ENCODE assay signal across 13 mouse cellular contexts in genomic region chr8:121952800-121953199, GRCm38 (mm10). TPM values are rescaled to one million over a fixed set of nuclear protein-coding genes. Genes with fewer than 3 reads are reported as not detected.
DNase-seq lines count a peak whose midpoint lies in the region; ATAC-seq and TF ChIP-seq lines count a peak whose summit lies in the region.
"Had no signal": no experiment of that assay in that cellular context is flagged by ENCODE, and none has a peak within 500 bp of the region (broad histone marks: within the 10 kb centered on the region; RNA-seq: fewer than 3 reads in every experiment).

No protein-coding gene starts in this region.

- H3K4me3 ChIP-seq in lung, embryonic 15.5 days = 0 out of 2 replicates have a peak overlapping the region, but pooled peaks have one; percentile 62
- no peak overlapping the region for H3K4me3 ChIP-seq in lung, adult 2 months (replicated peaks; ENCODE audit: extremely low read depth, low read depth, low read length)
- H3K4me3 ChIP-seq in kidney, embryonic 15.5 days (replicated peaks) = peak overlapping the region; percentile 86
- no peak overlapping the region for H3K4me3 ChIP-seq in midbrain, embryonic 14.5 days (replicated peaks; ENCODE audit: low read depth, low read length)

- no peaks in the 10 kb centered on the region for H3K9me3 ChIP-seq in lung, embryonic 15.5 days
- no peaks in the 10 kb centered on the region for H3K9me3 ChIP-seq in kidney, embryonic 15.5 days (replicated peaks)
- H3K9me3 ChIP-seq in midbrain, embryonic 14.5 days (ENCODE audit: control insufficient read depth, low read length) = no peaks in the 10 kb centered on the region

- 0 out of 2 replicates have a peak overlapping the region, but pooled peaks have one; percentile 5 for H3K9ac ChIP-seq in lung, embryonic 15.5 days
- H3K9ac ChIP-seq in kidney, embryonic 15.5 days = 0 out of 2 replicates have a peak overlapping the region, but pooled peaks have one; percentile 31
- no peak overlapping the region for H3K9ac ChIP-seq in midbrain, embryonic 14.5 days (replicated peaks; ENCODE audit: low read length)

- TF ChIP-seq POLR2A in lung, adult 2 months (IDR thresholded peaks at IDR 0.05; ENCODE audit: borderline replicate concordance, extremely low read depth, low read depth, low read length) = no peak

- H3K36me3 ChIP-seq in lung, embryonic 15.5 days = peaks cover 26% of the 10 kb centered on the region; the same call in 1 of the 2 replicates
- peaks cover 39% of the 10 kb centered on the region for H3K36me3 ChIP-seq in kidney, embryonic 15.5 days
- H3K36me3 ChIP-seq in midbrain, embryonic 14.5 days (ENCODE audit: control insufficient read depth, insufficient read depth, low read length) = peaks cover 24% of the 10 kb centered on the region

- H3K4me2 ChIP-seq in lung, embryonic 15.5 days = peak overlapping the region; percentile 75
- H3K4me2 ChIP-seq in kidney, embryonic 15.5 days = peak overlapping the region; percentile 67
- 0 out of 2 replicates have a peak overlapping the region, but pooled peaks have one; percentile 93 for H3K4me2 ChIP-seq in midbrain, embryonic 14.5 days (ENCODE audit: low read length)

- H3K27me3 ChIP-seq in lung, embryonic 15.5 days = no peaks in the 10 kb centered on the region
- no peaks in the 10 kb centered on the region for H3K27me3 ChIP-seq in kidney, embryonic 15.5 days
- H3K27me3 ChIP-seq in midbrain, embryonic 14.5 days (ENCODE audit: control insufficient read depth, insufficient read depth, low read length) = no peaks in the 10 kb centered on the region

- TF ChIP-seq CTCF in lung, adult 2 months (IDR thresholded peaks at IDR 0.05; ENCODE audit: insufficient read depth, low read length) = no peak

- no peak for ATAC-seq in lung, embryonic 15.5 days (ENCODE audit: borderline replicate concordance, extremely low read depth, low FRiP score, low TSS enrichment)
- no peak for ATAC-seq in kidney, embryonic 15.5 days (replicated peaks; ENCODE audit: low FRiP score)
- no peak for ATAC-seq in midbrain, embryonic 14.5 days (ENCODE audit: low FRiP score, low TSS enrichment)
- ATAC-seq in monocyte, adult 5-6 weeks (replicated peaks; ENCODE audit: insufficient number of reproducible peaks, low FRiP score, low TSS enrichment, poor library complexity, severe bottlenecking) = no peak
- ATAC-seq: activated CD4-positive, CD25-positive, alpha-beta regulatory T cell, adult 4 months had no signal

- peaks cover 43% of the 10 kb centered on the region for H3K4me1 ChIP-seq in lung, embryonic 15.5 days
- peaks cover 6% of the 10 kb centered on the region; the same call in 1 of the 2 replicates for H3K4me1 ChIP-seq in lung, adult 2 months (ENCODE audit: control insufficient read depth, insufficient read depth, low read length)
- peaks cover 59% of the 10 kb centered on the region for H3K4me1 ChIP-seq in kidney, embryonic 15.5 days
- H3K4me1 ChIP-seq in midbrain, embryonic 14.5 days (ENCODE audit: control insufficient read depth, insufficient read depth, low read length) = peaks cover 25% of the 10 kb centered on the region

- no peak overlapping the region for H3K27ac ChIP-seq in lung, embryonic 15.5 days
- H3K27ac ChIP-seq in kidney, embryonic 15.5 days = peak overlapping the region; percentile 37; the same call in 1 of the 2 replicates
- no peak overlapping the region for H3K27ac ChIP-seq in midbrain, embryonic 14.5 days (replicated peaks; ENCODE audit: low read depth, low read length)

- peak; percentile 46 for DNase-seq in cerebellum, adult 11-12 months
- no peak for DNase-seq in cerebellum, postnatal 25 days
- no peak for DNase-seq in lung, adult 2 months
- no peak for DNase-seq in midbrain, embryonic 14.5 days
- DNase-seq in Muller cell, postnatal 12 days (ENCODE audit: inconsistent ontology term) = no peak
- DNase-seq: left cerebral cortex, postnatal 4 days; spleen, adult 18-20 months had no signal

- 88% methylated on average over 7 of the region's 7 CpGs for WGBS in lung, embryonic 15.5 days
- 92% methylated on average over 7 of the region's 7 CpGs for WGBS in lung, adult 2 months
- 64% methylated on average over 7 of the region's 7 CpGs for WGBS in kidney, embryonic 15.5 days
- 94% methylated on average over 7 of the region's 7 CpGs for WGBS in midbrain, embryonic 14.5 days

RNA-seq across cellular contexts. Expression of gene Banp, which starts 3.2 kb away (rescaled TPM):
- 40.2 and 50.4 TPM in 2 replicates for polyA plus RNA-seq in lung, embryonic 15.5 days (2015; fragmentation: Nextera tagmentation; extraction: Ambion mirVana)
- 55.2 and 57.8 TPM in 2 replicates for polyA plus RNA-seq in lung, adult 2 months (2012; rRNA removed)
- polyA plus RNA-seq in kidney, embryonic 15.5 days (2015; fragmentation: Nextera tagmentation; extraction: Ambion mirVana) = 41.2 and 43.3 TPM in 2 replicates
- polyA plus RNA-seq in midbrain, embryonic 14.5 days (2014; fragmentation: Nextera tagmentation; extraction: Ambion mirVana) = 47.7 and 48.7 TPM in 2 replicates
- 23.5 to 63.3 TPM (median 27.5 TPM) in 3 replicates for total RNA-seq in monocyte, adult 5-6 weeks (2017)

RNA-seq across cellular contexts. Expression of gene Car5a, which starts 8.1 kb away (rescaled TPM):
- not detected in 2 replicates for polyA plus RNA-seq in lung, embryonic 15.5 days (2015; fragmentation: Nextera tagmentation; extraction: Ambion mirVana)
- 0.18 and 0.26 TPM in 2 replicates for polyA plus RNA-seq in lung, adult 2 months (2012; rRNA removed)
- 0.40 TPM in 1 of 2 replicates, not detected in the other for polyA plus RNA-seq in kidney, embryonic 15.5 days (2015; fragmentation: Nextera tagmentation; extraction: Ambion mirVana)
- polyA plus RNA-seq in midbrain, embryonic 14.5 days (2014; fragmentation: Nextera tagmentation; extraction: Ambion mirVana) = not detected in 2 replicates
- total RNA-seq in monocyte, adult 5-6 weeks (2017) = not detected in 3 replicates
- polyA plus RNA-seq: gonadal fat pad, adult 2 months; neural tube, embryonic 11.5 days had no signal

RNA-seq across cellular contexts. Expression of gene Slc7a5, which starts 45.3 kb away (rescaled TPM):
- polyA plus RNA-seq in lung, embryonic 15.5 days (2015; fragmentation: Nextera tagmentation; extraction: Ambion mirVana) = 14.8 and 15.5 TPM in 2 replicates
- 11.4 and 12.1 TPM in 2 replicates for polyA plus RNA-seq in lung, adult 2 months (2012; rRNA removed)
- 16.7 and 19.3 TPM in 2 replicates for polyA plus RNA-seq in kidney, embryonic 15.5 days (2015; fragmentation: Nextera tagmentation; extraction: Ambion mirVana)
- polyA plus RNA-seq in midbrain, embryonic 14.5 days (2014; fragmentation: Nextera tagmentation; extraction: Ambion mirVana) = 42.0 and 54.0 TPM in 2 replicates
- total RNA-seq in monocyte, adult 5-6 weeks (2017) = 3.1 to 5.1 TPM (median 4.9 TPM) in 3 replicates

Comparison
In these comparisons a context has a peak if more than half of its experiments do, and no peak if none do; other contexts are left out.
1. H3K4me3 ChIP-seq: peak in lung, embryonic 15.5 days (single experiment) and kidney, embryonic 15.5 days (single experiment); none in lung, adult 2 months (single experiment) and midbrain, embryonic 14.5 days (single experiment).
2. Peak in every context shown above with its lines, with median percentiles within 50 percentile points of each other: H3K4me2 ChIP-seq.